Mouse (Mus musculus): ENCODE results near the gene 4933411K16Rik. TPM values are rescaled to one million over a fixed set of nuclear protein-coding genes. Genes with fewer than 3 reads are reported as not detected.

Gene 4933411K16Rik
- total and polyA plus RNA-seq, 3 experiments: 0.10 TPM; not detected in 2

GRCm38 (mm10) chr19:42031112-42031511 lies 20.9 kb upstream of the 4933411K16Rik start:
- Histone ChIP-seq H3K4me3 (ENCODE audit: control insufficient read depth in 1 of 2, insufficient read depth in 1 of 2, low read depth in 2 of 2, low read length in 2 of 2) (no peak overlapping the region), H3K36me3 (ENCODE audit: control insufficient read depth in 1 of 2, insufficient read depth in 2 of 2, low read length in 2 of 2) (no peaks in the 10 kb centered on the region), H3K27me3 (ENCODE audit: control insufficient read depth in 1 of 2, insufficient read depth in 2 of 2, low read length in 2 of 2) (no peaks in the 10 kb centered on the region), H3K4me1 (ENCODE audit: control insufficient read depth in 1 of 2, insufficient read depth in 2 of 2, low read length in 2 of 2) (peaks cover 0 to 7% of the 10 kb centered on the region in 2 experiments; a peak in 3 of 4 replicates), H3K9ac (ENCODE audit: control insufficient read depth, low read depth, low read length, poor library complexity, severe bottlenecking) (no peak overlapping the region), H3K27ac (ENCODE audit: control insufficient read depth, low read depth, low read length) (no peak overlapping the region), H3K9me3 (replicated peaks; ENCODE audit: insufficient read depth, low read length) (no peaks in the 10 kb centered on the region), H3K79me2 (ENCODE audit: control insufficient read depth, insufficient read depth, low read length, poor library complexity) (no peaks in the 10 kb centered on the region)
- DNase-seq (ENCODE audit: low read depth, low spot score): no peak
- no peak for TF ChIP-seq GABPA (IDR thresholded peaks at IDR 0.05; ENCODE audit: low read depth, low read length)
- TF ChIP-seq POLR2AphosphoS5 (IDR thresholded peaks at IDR 0.05; ENCODE audit: borderline replicate concordance, low read depth, low read length): no peak
- TF ChIP-seq POLR2A (IDR thresholded peaks at IDR 0.05; ENCODE audit: control insufficient read depth in 1 of 2, insufficient read depth in 1 of 2, low read depth in 1 of 2, low read length in 2 of 2, poor library complexity in 1 of 2): no peak
- no peak for TF ChIP-seq ZMIZ1 (IDR thresholded peaks at IDR 0.05; ENCODE audit: low read depth, low read length)
- no peak for TF ChIP-seq NELFE (IDR thresholded peaks at IDR 0.05; ENCODE audit: low read depth, low read length)
- TF ChIP-seq RCOR1 (IDR thresholded peaks at IDR 0.05; ENCODE audit: low read depth, low read length): no peak
- TF ChIP-seq HCFC1 (IDR thresholded peaks at IDR 0.05; ENCODE audit: low read depth, low read length): no peak
- no peak for TF ChIP-seq TBP (IDR thresholded peaks at IDR 0.05; ENCODE audit: low read depth, low read length)
- TF ChIP-seq MAZ (IDR thresholded peaks at IDR 0.05; ENCODE audit: low read depth, low read length): no peak

- Histone ChIP-seq H3K27ac (ENCODE audit: control insufficient read depth, low read depth, low read length) (no peak overlapping the region), H3K9me3 (replicated peaks; ENCODE audit: insufficient read depth, low read length) (no peaks in the 10 kb centered on the region), H3K27me3 (ENCODE audit: control insufficient read depth in 1 of 2, insufficient read depth in 2 of 2, low read length in 2 of 2) (no peaks in the 10 kb centered on the region; a peak in 1 of 4 replicates), H3K79me2 (ENCODE audit: control insufficient read depth, insufficient read depth, low read length, poor library complexity) (no peaks in the 10 kb centered on the region), H3K4me3 (ENCODE audit: control insufficient read depth in 1 of 2, insufficient read depth in 1 of 2, low read depth in 2 of 2, low read length in 2 of 2) (no peak overlapping the region), H3K9ac (ENCODE audit: control insufficient read depth, low read depth, low read length, poor library complexity, severe bottlenecking) (no peak overlapping the region), H3K36me3 (ENCODE audit: control insufficient read depth in 1 of 2, insufficient read depth in 2 of 2, low read length in 2 of 2) (no peaks in the 10 kb centered on the region), H3K4me1 (ENCODE audit: control insufficient read depth in 1 of 2, insufficient read depth in 2 of 2, low read length in 2 of 2) (peaks cover 0 to 7% of the 10 kb centered on the region in 2 experiments; a peak in 3 of 4 replicates)
- no peak for TF ChIP-seq USF2 (IDR thresholded peaks at IDR 0.05; ENCODE audit: borderline replicate concordance in 1 of 2, insufficient read depth in 1 of 2, low read depth in 1 of 2, low read length in 2 of 2)
- TF ChIP-seq RCOR1 (IDR thresholded peaks at IDR 0.05; ENCODE audit: low read depth, low read length): no peak
- TF ChIP-seq TBP (IDR thresholded peaks at IDR 0.05; ENCODE audit: low read depth, low read length): no peak
- TF ChIP-seq TAL1 (IDR thresholded peaks at IDR 0.05; ENCODE audit: low read length): no peak
- TF ChIP-seq MXI1 (IDR thresholded peaks at IDR 0.05; ENCODE audit: low read depth, low read length): no peak
- no peak for TF ChIP-seq KAT2A (conservative IDR thresholded peaks at IDR 0.05; ENCODE audit: low read depth, low read length)
- no peak for TF ChIP-seq TCF12 (IDR thresholded peaks at IDR 0.05; ENCODE audit: low read depth, low read length)
- no peak for DNase-seq (ENCODE audit: low read depth, low spot score)
Observed at GRCm38 (mm10) chr19:42033611-42034010, 18.4 kb upstream of the 4933411K16Rik start.

All from MEL (cell line).